Mouse (Mus musculus) B cell, adult (primary cell): ENCODE data around the gene Dapk1. TPM values are rescaled to one million over a fixed set of nuclear protein-coding genes. Genes with fewer than 3 reads are reported as not detected.

Experiments
- total RNA-seq: library from RNA; stranded (reverse); gene quantifications from 4 replicates; pipeline ENCODE4 v1.2.4, GENCODE M21; 2023; ENCODE audit not compliant: inconsistent age

Dapk1 gene
- total RNA-seq: 0.27 to 0.80 TPM (median 0.55 TPM) in 3 of 4 replicates, not detected in the other

DNA sequence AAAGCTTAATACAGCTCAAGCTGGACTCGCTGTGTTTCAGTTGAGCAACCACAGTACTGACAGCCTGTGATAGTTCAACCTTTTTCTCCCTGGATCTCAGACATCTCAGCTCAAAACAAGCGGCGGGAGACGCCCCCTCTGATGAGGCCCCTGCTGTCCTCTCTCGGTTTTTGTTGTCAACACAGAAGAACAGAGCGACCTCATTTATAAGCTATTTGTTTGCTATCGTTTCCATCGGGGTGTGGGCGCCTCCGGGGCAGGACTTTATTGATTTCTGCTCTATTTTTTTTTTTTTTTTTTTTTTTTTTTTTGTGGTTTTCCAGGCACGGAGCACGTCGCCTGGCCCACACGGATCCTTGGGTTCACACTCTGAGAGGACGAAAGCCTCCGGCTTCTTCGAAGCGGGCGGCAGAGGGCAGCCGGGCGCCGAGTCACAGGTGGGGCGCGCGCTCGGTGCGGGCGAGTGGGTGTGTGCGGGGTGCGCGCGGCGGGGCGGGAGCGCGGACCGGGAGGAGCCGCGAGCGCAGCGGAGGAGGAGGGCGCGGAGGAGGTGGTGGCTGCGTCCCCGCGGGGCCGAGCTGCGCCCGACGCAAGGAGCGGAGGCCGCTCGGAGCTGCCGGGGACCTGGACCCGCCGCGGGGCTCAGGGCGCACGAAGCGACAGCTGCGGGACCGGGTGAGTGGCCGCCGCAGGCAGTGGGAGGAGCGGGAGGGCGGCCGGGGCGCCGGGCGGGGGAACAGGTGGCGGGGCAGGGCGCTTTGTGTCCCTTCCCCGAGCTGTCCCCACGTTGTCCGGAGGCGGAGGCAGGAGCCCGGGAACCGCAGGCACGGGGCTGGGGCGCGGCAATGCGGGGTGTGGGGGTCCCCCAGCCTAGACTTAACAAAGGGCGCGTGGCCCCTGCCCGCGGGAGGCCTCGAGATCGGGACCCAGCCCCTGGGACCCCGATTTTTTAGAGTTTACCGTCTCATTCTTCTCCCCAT lies at the start of gene Dapk1:
Gene Dapk1 (plus strand): TSS at position 512 of the 980 bp plus-strand sequence.

DNA sequence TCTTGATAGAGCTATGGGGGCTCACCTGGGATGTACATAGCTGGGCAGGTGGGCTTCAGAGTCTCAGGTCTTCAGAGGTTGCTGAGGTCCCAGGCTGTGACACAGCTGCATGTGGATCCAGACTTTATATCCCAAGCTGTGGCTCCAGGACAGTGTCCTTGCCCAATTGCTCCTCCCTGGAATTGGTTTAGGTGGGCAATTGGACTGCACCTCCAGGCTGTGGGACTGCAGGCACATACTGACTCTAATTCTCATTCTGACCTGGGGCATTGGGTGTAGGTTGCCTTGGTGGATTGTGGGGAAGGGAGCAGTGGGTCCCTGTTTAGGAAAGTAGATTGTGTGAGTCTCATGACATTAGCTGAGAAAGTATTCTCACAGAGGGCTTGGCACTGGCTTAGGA lies 184.5 kb downstream of the Dapk1 start, which contains the start of gene BC051665:
Gene BC051665 (minus strand): TSS at position 101 of the 400 bp plus-strand sequence.

DNA sequence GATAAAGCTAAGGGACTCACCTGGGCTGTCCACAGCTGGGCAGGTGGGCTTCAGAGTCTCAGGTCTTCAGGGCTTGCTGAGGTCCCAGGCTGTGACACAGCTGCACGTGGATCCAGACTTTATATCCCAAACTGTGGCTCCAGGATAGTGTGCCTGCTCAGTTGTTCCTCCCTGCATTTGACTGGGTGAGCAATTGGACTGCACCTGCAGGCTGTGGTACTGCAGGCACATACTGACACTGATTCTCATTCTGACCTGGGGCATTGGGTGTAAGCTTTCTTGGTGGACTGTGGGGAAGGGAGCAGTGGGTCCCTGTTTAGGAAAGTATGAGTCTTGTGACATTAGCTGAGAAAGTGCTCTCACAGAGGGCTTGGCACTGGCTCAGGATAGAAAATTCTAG lies 201.0 kb downstream of the Dapk1 start, which contains the start of gene Ctsll3:
Gene Ctsll3 (minus strand): TSS at position 101 of the 400 bp plus-strand sequence.

Other genes starting within 250 kb of the Dapk1 start
- not detected in 4 replicates for gene BC051665, start 184.4 kb downstream of the Dapk1 start, total RNA-seq
- gene Ctsll3, start 200.9 kb downstream of the Dapk1 start, total RNA-seq: not detected in 4 replicates